Mouse (Mus musculus): ENCODE results near the gene Syt8.

The Syt8 gene

DNA sequence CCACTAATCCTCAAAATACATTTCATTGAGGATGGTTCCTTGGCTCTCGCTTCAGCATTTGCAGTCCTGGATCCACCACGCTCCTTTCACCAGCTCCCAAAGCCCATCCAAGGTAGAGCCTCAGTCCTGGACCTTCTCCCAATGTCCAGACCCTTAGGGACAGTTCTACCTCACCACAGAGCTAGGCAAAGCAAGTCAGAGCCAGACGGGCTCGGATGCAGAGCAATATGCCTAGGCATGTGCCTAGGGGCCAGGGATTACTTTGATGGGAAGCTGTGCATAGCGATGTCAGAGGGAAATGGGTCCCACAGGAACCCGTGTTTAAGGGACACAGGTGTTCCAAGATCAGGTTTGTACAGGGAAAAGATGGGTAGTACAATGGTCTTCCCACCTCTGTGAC is 10.7 kb downstream of the Syt8 start:
- DNase-seq (ENCODE audit: low spot score in 2 of 2) = no peak

DNA sequence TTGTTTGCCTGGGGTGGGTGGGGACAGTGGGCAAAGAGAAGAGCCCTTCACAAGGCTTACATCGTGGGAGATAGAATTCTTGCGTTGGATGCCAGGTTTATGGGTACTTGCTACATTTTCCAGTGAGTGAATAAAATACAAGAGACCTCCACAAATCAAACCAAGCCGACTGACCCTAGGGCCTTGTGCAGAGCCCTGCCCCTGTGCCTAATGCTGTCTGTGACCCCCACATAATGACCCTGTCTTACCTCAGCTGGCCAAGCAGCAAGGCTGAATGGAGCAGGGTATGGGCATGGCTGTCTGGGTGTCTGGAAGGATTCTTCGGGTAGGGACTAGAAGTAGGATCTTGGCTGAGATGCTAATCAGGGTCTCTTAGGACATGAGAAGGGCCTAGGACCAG is 11.6 kb downstream of the Syt8 start:
- DNase-seq (ENCODE audit: low spot score in 2 of 2) = no peak

DNA sequence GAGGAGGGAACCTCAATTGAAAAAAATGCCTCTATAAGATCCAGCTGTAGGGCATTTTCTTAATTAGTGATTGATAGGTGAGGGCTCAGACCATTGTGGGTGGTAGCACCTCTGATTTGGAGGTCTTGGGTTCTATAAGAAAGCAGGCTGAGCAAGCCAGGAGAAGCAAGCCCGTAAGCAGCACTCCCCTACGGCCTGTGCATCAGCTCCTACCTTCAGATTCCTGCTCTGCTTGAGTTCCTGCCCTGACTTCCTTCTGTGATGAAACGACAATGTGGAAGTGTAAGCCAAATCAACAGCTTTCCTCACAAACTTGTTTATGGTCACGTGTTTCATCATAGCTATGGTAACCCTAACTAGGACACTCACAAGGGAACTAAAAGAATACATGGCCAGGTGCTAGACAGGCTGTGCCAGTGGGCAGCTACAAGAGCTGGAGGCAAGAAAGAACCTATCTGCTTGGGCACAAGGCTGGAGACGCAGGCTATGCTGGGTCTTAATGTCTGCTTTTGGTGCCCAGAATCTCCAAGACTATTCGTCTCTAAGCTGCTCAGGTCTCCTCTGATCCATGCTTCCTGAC is 14.5 kb downstream of the Syt8 start:
- no peak for DNase-seq (ENCODE audit: low spot score in 2 of 2)

DNA sequence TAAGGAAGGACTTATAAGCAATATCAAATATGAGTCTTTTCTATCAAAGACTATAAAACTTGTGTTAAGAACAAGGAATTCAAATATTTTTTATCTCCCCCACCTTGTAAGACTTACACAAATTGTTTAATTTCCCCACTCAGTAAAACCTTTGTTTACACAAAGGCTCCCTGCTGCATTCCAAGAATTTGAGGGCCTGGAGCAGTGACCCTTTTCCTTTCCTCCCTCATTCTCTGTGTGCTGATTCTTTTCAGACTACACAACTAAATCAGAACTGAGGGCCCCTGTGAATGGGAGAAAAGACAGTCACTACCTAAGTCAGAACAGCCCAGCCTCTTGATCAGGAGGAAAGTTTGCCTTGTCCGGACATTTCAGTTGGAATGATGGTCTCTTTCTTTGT is 20.1 kb downstream of the Syt8 start:
- no peak for DNase-seq (ENCODE audit: low spot score in 2 of 2)

DNA sequence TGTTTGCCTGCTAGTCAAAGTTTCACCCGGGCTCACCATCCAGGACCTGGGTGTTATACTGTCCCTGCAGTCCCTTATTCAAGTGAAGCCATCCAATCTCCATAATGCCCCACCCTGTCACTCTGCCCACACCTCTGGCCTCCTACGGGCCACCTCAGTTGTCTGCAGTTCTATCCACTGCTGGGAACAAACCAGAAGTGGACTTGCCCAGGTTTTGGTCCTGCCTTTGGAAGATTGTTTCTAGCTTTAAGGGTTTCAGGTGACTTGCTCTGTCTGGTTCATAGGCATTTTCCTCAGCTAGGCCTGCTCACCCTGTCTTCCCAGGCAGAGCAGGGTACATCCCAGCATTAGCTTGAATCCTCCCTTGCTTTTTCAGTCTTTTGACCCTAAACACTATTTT is 20.6 kb downstream of the Syt8 start:
- DNase-seq (ENCODE audit: low spot score in 2 of 2) = no peak

DNA sequence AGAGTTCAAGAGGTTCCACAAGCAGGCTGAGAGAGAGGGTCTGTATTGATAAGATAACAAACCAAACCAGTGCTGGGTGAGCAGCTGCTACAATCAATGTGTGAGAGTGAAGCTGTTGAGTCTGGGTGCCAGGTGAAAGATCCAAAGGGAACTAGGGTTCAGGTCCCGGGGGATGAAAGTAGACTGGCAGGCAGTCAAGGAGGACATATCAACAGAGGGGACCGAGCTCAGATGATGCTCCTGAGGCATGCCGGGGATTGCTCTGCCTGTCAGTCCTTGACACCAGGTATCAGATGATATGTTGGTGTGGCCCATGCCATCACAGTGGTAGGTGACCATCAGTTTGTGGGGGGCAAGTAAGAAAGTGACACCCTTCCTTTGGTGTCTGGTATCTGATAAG is 22.2 kb downstream of the Syt8 start:
- no peak for DNase-seq (ENCODE audit: low spot score in 2 of 2)

DNA sequence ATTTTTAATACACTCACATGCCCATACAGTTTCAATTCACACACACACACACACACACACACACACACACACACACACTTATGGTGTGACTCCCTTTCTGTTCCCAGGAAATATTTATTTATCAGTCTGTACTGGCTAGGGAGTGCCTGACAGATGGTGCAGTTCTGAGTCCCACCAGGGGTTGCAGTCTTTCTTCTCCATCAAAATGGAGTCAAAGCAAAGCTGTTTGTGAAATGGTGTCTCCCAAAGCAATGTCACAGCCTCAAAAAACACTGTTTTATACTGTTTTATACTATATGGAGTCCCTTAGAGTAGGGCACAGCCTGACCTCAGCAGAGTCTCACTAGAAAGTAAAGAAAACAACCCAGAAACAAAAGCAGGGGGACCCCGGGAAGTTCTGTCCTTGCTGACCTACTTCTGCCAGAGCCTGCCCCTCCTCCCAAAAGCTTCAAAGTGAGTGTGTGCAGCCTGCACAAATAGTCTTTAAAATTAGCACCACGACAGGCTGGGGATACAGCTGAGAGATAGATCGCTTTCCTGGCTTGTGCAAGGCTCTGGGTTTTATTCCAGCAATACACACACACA is 22.7 kb downstream of the Syt8 start:
- no peak for DNase-seq (ENCODE audit: low spot score in 2 of 2)

DNA sequence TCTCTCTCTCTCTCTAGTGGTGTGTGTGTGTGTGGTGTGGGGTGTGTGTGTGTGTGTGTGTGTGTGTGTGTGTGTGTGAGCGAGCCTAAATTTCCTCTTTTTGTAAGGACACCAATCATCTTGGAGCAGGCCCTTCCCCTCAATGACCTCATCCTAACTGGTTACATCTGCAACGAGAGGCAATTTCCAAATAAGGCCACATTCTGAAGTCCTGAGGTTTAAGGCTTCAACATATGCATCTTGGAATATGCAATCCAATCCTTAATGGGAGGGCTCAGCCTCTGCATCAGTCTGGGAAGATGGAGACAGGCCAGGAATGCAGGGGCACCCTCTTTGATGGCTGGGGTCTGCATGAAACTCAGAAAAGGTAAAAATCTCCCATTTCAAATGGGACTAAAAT is 23.4 kb downstream of the Syt8 start:
- DNase-seq (ENCODE audit: low spot score in 2 of 2) = no peak

DNA sequence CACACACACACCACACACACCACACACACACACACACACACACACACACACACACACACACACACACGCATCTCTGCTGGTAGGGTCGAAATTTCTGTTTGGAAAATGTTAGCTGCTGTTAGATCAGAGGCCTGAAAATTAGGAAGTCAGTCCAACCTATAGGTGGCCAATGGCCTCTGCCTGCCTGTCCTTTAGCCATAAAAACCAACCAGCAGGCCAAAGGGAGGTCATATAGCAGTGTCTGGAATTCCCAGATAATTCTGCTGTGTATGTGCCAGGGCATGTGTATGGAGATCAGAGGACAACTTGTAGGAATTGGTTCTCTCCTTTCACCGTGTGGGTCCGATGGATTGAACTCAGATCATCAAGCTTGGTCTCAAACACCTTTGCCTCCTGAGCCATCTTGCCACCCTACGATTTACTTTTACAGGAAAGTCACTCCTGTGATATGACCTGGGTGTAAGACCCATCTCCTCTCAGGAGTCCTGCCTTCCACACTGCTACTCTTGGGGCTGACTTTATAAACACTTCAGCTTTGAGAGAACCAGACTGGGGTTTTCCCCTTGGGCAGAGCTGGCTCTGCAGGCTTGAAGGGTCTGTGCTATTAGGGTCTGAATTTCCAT is 24.1 kb downstream of the Syt8 start:
- DNase-seq (ENCODE audit: low spot score in 2 of 2) = no peak

DNA sequence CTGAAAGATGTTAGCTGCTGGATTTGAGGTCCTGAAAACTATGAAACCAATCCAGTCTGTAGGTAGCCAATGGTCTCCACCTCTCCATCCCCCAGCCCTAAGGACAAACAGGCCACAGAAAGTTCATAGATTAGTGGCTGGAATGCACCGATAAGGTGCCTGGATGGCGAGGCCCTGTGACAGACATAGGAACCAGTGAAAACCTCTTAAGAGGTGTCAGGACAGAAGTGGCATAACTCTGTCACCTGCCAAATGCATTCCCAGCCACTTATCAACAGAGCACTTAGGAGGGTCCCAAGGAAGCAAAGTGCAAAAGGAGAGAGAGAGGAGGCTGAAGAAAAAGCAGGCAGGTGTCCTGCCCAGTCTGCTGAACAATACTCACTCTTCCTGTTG is 24.6 kb downstream of the Syt8 start:
- no peak for DNase-seq (ENCODE audit: low spot score in 2 of 2)

DNA sequence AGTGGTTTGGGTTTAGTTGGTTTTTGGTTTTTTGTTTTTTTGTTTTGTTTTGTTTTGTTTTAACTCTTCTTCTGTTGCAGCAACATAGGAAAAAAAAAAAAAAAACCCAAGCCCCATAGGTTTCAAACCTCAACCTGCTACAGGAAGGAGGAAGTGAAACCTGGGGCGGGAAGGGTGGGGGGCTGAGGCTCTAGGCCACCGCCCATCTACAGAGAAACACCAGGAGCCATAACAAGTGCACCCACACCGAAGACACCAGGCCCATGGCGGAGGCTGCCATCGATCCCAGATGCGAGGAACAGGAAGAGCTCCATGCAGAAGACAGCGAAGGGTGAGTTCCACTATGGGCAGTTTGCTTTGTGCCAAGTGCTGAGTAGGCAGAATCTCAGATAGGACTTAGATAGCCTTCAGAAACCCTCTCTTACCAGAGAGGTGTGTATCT is 26.0 kb downstream of the Syt8 start, which contains the start of gene Lsp1:
Gene Lsp1 (plus strand): TSS at position 174 of the 442 bp plus-strand sequence.
- DNase-seq (ENCODE audit: low spot score in 2 of 2) = no peak

DNA sequence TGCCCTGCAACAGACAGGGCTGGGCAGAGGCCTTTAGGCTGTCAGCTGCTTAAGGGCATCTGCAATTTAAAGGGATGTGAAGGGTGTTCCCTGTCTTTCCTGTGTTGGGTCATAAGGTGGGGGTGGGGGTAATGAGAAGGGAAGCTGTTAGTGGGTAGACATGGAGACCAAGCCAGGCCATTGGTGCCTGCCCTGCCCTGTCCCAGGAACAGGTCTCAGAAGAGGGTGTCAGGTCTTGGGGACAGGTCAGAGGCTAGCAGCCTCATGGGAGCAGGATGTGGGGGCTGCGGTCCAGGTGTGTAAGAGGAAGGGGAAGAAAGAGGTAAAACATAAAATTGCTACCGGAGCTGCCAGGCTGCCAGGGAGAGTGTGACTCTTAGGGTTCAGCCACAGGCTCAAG is 26.8 kb downstream of the Syt8 start:
- DNase-seq (ENCODE audit: low spot score in 2 of 2) = no peak

DNA sequence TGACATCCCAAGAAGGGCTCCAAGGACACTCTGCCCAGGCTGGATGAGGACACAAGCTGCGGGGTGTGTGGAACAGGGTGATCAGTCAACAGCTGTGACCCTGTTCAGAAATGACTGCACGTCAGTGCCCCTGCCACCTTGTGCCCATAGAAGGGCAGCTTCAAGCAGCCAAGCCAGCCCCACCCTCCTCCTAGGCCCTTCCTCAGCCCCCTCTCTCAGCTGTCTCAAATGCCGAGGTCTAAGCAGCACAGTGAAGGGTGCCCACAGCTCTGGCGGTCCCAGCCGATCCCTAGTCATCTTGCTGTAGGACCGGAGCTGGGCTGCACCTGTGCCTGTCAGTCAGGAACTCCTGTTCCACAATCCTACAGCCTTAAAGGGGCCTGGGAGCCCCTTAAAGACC is 27.5 kb downstream of the Syt8 start:
- no peak for DNase-seq (ENCODE audit: low spot score in 2 of 2)

DNA sequence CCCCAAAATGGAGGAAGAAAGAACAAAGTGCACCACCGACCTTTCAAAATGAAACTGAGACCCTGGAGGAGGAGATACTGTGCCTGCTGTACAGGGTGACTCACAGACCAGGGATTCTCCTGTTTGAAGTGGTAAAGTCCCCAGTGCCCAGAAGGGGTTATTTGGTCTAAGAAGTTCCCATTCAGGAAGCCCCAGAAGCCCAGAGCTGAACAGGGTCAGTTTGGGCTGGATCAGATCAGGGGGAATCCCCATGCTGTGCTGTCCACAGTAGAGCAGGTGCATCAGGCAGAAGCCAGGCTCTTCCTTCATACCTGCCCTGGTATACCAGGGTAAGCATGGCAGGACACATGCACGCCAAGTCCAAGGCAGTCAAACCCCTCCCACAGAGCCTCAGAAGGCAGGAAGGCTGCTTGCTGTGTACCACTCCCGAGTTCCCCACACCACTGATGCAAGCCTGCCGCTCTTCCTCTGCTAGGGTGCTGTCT is 28.0 kb downstream of the Syt8 start:
- DNase-seq (ENCODE audit: low spot score in 2 of 2) = no peak

DNA sequence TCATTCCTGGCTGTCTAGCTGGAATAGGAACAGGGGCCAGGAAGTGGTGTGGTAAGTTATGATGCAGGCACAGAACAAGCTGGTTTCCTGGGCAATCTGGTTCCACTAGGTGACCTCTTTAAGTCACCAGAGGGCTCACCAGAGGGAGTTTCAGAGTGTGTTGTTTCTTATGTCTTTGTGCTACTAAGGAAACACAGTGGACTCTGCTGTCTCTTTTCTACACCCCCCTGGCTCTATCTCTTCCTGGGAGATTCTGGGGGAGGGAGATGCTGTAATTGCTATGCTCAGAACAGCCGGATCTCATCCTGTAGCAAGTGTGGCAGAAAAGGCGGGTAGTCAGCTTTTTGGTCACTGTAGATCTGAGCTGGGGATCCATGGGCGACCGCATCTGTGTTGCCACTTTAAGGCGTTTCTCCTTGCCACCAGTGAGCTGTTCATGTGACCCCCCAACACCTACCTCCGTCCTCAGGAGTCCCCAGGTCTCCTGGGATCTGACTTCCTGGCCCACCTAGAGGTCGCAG is 35.6 kb downstream of the Syt8 start:
- no peak for DNase-seq (ENCODE audit: low spot score in 2 of 2)

DNA sequence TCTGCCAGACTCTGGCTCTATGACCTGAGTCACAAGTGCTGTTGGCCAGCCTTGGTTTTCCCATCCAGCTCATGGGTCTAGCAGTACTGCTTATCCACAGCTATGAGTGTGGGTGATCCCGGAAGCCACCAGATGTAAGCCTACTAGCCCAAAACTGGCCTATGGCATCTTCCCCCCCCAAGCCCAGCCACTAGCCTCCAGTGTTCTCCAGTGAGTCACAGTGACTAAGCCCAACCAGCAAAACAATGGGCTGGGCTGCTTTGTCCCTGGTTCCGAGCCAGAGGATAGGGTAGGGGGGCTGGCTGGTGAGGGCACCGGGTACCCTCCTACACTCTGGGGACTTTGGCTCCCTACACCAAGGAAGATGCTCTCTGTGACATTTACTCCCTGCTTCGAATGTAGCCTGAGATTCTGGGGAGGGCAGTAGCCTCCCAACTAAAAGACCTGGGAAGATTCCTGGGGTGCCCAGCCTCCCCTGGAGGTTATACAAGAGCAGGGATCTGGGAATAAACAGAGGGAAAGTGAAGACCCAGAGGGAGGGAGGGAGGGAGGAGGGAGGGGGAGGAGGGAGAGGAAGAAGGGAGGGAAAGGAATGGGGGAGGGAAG is 36.3 kb downstream of the Syt8 start:
- DNase-seq (ENCODE audit: low spot score in 2 of 2) = peak in 1 of 2 experiments; percentile 54

DNA sequence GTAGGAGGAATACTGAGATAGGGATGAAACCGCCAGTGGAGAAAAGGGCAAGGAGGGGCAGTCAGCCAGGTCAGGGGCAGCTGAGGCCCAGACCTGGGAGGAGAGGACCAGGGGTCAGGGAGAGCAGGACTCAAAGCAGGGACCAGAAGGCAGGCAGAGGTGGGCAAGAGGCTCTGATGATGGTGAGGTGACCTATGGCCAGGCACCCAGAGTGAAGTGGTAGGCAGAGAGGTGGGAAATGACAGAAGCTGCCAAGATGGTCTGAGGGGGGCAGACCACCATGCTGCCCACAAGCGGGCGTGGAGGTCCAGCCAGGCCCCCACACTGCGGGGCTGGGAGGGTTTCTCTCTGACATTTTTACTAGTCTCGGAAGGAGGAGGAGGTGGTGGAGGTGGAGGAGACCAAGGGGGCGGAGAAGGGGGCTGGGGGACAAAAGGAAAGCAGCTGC is 36.8 kb downstream of the Syt8 start:
- DNase-seq (ENCODE audit: low spot score in 2 of 2) = no peak

DNA sequence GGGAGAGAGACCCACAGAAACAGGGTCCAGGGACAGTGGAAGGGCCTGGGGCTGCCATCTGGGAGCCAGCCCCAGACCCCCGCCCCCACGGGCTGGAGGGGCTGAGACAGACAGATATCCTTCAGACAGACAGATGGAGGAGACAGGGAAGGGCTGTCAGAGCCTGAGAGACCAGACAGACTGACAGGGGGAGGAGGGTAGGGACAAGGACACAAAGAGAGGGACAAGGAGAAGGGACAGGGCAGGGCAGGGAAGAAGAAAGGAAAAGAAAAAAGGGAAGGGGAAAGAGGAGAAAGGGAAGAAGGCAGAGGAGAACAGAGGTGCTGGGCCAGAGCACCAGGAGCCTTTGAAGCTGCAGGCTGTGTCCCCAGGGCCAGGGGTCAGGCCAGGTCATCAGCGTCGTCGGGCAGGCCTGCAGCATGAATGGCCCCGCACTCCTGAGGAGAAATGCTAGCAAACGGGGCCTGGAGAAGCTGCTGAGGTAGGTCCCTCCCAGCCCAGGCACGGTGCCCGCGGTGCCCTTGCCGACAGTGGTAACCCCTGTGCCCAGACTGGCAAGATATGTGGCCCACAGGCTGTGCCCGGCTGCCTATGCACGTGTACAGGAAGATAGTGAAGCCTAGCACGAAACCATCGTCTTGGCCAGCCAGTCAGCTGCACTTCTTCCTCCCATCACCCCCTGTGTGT is 37.4 kb downstream of the Syt8 start:
- no peak for DNase-seq (ENCODE audit: low spot score in 2 of 2)

DNA sequence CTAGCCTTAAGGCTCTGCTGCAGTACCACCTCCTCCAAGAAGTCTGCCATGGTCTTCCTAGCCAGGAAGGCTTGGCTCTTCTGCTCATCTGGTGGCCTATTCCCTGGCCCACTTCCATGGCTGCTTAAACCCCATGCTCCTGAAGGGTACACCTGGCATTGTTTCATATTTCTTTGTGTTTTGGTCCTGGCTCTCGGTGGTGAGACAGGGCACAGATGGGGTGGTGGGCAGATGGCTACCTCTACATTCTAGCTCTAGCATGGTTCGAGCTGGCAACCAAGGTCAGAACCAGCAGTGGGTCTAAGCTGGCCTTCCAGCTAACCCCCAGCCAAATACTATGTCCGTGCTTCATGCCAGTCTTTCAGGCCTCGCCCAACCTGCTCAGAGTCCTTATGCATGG is 38.3 kb downstream of the Syt8 start:
- DNase-seq (ENCODE audit: low spot score in 2 of 2) = no peak

DNA sequence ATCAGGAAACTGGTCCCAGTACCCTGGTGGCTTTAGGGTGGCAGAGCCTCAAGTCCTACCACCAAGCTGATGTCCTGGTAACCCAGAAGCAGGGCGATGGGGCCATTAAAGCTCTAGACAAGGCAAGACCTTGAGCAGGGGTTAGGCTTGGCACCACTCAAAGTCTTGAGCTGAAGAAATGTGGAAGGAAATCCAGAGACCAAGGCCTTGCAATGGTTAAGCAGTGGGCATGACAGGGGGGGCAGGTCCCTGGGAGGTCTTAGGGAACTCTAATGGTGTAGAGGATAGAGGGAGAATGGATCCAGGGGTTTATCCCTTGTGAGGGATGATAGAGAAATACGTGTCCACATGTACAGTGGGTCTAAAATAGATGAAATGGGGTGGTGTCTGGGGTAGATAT is 38.8 kb downstream of the Syt8 start:
- no peak for DNase-seq (ENCODE audit: low spot score in 2 of 2)

DNA sequence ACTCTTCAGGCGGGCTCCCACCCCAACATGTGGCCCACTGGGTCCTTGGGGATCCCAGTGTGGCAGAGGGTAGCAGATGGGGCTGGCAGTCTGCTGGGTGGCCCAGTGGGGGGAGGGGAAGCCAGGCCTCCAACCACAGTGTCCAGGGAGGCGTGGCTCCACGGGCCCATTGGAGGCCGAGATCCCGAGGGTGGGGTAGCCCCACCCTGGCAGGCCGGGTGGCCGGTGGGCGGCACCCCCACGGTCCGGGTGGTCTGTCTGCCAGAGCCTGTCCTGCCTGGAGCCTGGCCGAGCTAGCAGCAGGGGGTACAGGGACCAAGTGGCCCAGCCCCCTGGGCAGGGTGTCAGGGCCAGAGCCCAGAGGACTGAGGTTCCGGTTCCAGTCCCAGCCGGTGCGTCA is 40.1 kb downstream of the Syt8 start:
- peak in 1 of 2 experiments; percentile 59 for DNase-seq (ENCODE audit: low spot score in 2 of 2)

DNA sequence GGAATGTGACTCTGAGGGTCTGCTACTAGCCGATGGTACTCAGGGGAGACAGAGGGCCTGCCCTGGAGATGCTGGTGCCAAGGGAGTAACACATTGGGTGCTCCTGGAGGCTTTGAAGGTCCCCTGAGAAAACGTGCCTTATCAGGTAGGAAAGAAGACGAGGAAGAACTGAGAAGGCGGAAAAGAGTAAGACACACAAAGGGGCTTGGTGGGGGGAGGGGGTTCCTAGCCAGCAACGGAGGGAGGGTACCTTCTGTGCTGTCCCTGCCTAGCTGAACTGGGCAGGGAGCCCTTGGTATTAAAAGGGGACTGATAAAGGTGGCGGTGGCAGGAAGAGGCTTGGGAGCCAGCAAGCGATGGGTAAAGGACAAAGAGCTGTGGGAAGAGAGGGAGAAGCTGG is 41.0 kb downstream of the Syt8 start:
- no peak for DNase-seq (ENCODE audit: low spot score in 2 of 2)

All from urinary bladder, postnatal 36 days (tissue).